Mouse (Mus musculus) bone marrow macrophage, adult 2 months (primary cell): ENCODE data around the gene Asf1b.

Experiments used
- CTCF ChIP-seq: IDR thresholded peaks from 2 replicates; pipeline ENCODE4 v1.5.1; 2012; ENCODE audit warnings: low read depth, mild to moderate bottlenecking, low read length, moderate library complexity
- POLR2A ChIP-seq: IDR thresholded peaks from 2 replicates; pipeline ENCODE4 v1.6.1; 2012; ENCODE audit warnings: mild to moderate bottlenecking, low read depth, low read length, borderline replicate concordance

DNA sequence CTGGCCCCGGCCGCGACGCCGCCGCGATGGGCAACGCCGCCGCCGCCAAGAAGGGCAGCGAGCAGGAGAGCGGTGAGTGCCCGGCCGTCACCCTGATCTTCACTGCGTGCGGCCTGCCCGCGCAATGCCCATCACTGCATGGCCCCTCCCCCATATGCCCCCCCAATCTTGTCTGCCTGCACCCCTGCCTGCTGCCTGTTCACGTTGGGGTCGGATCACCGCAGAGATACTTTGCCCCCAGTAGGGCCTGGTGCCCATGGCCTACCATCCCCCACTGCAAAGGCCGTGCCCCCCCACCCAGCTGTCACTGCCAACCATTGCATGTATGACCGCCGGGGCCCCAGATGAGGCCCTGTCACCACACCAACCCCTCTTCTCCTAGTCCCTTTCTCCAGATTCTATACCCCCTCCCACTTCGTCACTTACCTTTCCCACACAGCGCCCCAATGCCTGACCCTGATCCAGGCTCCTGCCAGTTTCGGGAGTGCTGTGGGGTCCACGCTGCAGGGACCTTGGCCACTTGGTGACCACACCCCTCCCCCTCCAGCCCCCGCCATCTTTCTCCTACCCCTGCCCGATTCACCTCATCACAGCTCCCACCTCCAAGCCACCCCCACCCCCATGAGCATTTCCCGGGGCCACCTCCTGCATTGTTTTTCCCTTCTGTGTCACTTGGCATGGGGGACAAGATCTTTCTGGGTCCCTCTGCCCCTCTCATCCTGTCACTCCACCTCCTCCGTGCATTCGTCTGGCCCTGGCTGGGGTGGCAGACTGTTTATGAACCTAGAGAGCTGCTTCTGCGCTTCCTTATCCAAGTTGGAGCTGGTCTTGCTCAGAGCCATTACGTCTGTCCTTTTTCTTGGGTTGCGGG lies 18.1 kb downstream of the Asf1b start:
- TF ChIP-seq POLR2A (no peak), CTCF (no peak)
